Mouse (Mus musculus) neural tube, postnatal 0 days (tissue): ENCODE measurements around the gene Gm15085. TPM values are rescaled to one million over a fixed set of nuclear protein-coding genes. Genes with fewer than 3 reads are reported as not detected.

Experiments used
- polyA plus RNA-seq: library from polyadenylated mRNA; unstranded; fragments of >200 nt; fragmentation: Nextera tagmentation; extraction: Ambion mirVana; gene quantifications from 2 replicates; pipeline ENCODE4 v1.2.1, GENCODE M21; 2015

The Gm15085 gene
- not detected in 2 replicates for polyA plus RNA-seq

DNA sequence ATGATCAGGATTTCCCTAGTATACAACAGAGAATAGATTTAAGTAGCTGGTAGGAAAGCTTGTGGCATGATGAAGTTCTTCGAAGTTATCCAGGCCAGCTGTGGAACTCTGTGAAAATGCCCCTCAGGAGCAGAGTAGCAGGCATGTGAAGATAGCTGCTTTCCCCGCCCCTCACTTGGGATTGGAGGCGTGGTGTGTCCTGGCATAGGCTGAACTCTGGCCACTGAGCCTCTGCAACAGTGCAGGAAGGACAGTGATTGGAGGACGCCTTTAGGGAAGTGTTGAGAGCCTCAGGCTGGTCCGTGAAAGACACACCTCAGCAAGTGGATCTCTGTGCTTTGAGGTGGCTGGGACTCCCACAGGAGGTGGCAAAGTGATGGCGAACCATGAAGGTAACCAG is at the start of gene Gm15085:
TSS of gene Gm15085 (plus strand) at position 301 of the 400 bp plus-strand sequence.

Other genes with a start within 250 kb of the Gm15085 start
- gene Gm15093, start 175.2 kb upstream of the Gm15085 start, polyA plus RNA-seq, result not detected in 2 replicates
- not detected in 2 replicates for gene Gm10439, start 147.0 kb downstream of the Gm15085 start, polyA plus RNA-seq